Mouse (Mus musculus): ENCODE results near the gene Gtf3c1.

DNA sequence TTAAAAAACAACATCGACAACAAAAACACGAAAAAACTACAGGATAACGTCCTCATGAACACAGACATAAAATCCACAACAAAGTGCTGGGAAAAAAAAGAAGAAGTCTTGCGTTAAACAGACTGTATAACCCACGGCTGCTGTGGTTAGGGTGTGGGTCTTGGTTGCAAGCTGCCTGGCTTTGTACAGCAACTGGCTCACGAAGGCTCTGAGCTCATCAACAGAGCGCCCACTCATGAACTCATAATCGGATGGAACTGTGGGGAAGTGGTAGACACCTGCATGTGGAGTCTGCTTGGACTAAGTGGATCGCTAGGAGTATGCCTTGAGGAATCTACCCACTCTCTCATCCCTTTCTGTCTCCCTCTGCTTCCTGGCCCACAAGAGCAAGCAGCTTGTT is 110.5 kb downstream of the Gtf3c1 start:
- TF ChIP-seq CTCF (IDR thresholded peaks at IDR 0.05; ENCODE audit: low read depth, low read length) (no peak), GATA1 (IDR thresholded peaks at IDR 0.05; ENCODE audit: borderline replicate concordance, low read length) (no peak), POLR2AphosphoS5 (IDR thresholded peaks at IDR 0.05; ENCODE audit: insufficient replicate concordance, low read depth, low read length) (no peak)

Data from G1E (cell line).